Mouse (Mus musculus): Measurements from ENCODE around the gene B2m. TPM values are rescaled to one million over a fixed set of nuclear protein-coding genes. Genes with fewer than 3 reads are reported as not detected.

The B2m gene
- total RNA-seq, 1 experiment from 2014 or later = 2,921 TPM

DNA sequence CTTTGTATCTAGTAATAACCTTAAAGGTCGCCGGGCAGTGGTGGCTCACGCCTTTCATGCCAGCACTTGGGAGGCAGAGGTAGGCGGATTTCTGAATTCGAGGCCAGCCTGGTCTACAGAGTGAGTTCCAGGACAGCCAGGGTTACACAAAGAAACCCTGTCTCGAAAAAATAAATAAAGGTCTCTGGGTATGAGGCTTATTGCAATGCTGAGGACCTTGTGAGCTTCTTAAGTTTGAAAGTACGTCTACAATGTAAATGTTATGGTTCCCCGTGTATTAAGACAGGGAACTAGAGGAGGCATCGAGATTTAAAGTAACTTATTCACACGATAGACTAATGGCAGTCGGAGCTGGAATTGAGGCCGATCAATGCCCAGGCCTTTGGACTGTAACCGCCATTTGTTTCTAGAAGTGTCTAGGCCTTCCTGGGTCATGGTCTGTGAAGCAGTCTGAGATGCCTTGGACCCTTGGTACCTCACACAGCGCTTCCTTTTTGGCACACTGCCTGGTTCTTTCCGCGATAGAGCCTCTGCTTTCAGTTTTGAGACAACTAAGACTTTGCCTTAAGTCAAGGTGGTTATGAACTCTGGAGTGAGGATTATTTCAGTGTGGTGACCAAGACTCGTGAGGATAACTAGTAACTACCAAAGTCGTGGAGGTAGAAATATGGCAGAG is 894 bp downstream of the B2m start:
- ATAC-seq (ENCODE audit: extremely low read depth, insufficient number of reproducible peaks, low FRiP score, poor library complexity, severe bottlenecking) = peak; percentile 40

GRCm38 (mm10) chr2:122149316-122149715 is 1.8 kb downstream of the B2m start:
- no peak for ATAC-seq (ENCODE audit: extremely low read depth, insufficient number of reproducible peaks, low FRiP score, poor library complexity, severe bottlenecking)

DNA sequence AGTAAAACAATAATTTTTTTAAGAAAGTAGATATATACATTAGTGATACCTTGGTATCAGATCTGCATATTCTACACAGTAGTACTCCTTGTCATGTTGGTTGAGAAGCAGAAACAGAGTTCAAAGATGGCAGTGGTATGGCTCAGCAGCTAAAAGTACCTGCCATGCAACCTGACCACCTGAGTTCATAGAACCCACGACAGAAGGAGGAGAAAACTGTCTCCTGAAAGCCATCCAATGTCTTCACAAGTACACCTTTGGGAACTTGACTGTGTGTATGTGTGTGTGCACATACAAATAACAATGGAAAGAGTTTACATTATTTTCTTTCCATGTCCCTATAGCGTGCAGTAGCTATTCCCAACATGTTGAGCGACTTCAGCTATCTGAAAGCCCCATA is 2.2 kb downstream of the B2m start:
- no peak for ATAC-seq (ENCODE audit: extremely low read depth, insufficient number of reproducible peaks, low FRiP score, poor library complexity, severe bottlenecking)

DNA sequence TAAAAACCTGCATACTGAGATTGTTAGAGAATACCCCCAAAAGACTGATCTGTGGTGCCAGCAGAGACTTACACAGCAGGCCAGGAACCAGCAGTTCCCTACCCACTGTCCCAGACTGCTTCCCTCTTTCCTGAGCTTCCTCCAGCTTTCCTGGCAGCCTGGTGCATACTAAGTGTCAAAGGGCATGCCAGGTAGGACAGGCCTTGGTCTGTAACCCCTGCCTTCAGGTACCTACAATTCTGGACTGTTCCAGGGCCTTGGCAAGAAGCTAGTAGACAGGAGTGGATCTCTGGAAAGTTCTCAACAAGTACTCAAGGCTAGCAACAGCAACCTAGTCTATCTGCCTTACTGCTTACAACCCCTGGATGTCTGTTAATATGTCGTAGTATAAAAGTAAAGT is 3.7 kb downstream of the B2m start:
- no peak for ATAC-seq (ENCODE audit: extremely low read depth, insufficient number of reproducible peaks, low FRiP score, poor library complexity, severe bottlenecking)

DNA sequence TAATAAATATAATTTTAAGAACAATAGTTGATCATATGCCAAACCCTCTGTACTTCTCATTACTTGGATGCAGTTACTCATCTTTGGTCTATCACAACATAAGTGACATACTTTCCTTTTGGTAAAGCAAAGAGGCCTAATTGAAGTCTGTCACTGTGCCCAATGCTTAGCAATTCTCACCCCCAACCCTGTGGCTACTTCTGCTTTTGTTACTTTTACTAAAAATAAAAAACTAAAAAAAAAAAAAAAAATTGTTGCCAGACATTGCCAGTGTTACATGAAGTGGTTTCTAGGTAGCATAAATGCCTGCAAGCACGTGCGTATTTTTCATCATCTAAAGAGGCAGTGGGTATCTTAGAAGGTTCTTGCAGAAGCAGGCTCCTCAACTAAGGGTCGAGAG is 5.4 kb downstream of the B2m start:
- ATAC-seq (ENCODE audit: extremely low read depth, insufficient number of reproducible peaks, low FRiP score, poor library complexity, severe bottlenecking) = no peak

DNA sequence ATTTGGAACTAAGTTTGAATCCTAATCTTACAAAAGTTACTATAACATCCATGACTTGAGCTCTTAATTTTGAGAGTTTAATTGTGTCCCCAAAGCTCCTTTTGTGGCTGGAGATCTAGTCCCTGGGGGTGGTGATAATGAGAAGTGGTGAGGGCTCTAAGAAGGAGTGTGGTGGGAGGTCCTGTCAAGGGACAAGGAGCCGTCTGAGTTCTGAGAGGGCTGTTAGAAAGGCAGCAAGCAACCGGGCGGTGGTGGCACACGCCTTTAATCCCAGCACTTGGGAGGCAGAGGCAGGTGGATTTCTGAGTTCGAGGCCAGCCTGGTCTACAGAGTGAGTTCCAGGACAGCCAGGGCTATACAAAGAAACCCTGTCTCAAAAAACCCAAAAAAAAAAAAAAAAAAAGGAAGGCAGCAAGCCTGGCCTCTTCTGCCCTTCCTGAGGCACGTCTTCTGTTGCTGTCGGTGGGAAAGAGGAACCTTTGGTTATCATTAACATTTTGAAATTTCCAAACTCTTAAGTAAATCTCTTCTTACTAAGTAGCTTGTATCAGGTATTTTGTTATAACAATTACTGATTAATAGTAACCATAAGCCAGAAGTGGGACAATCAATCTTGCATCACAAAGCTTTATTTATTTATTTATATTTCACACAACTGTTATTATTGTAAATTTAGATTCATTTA is 6.3 kb downstream of the B2m start:
- ATAC-seq (ENCODE audit: extremely low read depth, insufficient number of reproducible peaks, low FRiP score, poor library complexity, severe bottlenecking) = no peak

DNA sequence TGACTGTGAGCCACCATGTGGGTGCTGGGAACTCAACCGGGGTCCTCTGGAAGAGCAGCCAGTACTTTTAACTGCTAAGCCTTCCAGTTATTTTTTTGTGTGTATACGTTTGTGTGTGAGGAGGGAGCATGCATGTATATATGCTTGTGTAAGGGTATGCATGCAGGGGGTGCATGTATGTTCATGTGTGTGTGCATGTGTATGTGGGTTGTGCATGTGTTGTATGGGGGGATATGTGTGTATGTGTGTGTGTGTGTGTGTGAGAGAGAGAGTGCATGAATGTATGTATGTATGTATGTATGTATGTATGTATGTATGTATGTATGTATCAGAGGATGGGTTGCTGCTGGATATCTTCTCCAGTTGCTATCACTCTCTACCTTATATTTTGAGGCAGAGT is 7.0 kb downstream of the B2m start:
- no peak for ATAC-seq (ENCODE audit: extremely low read depth, insufficient number of reproducible peaks, low FRiP score, poor library complexity, severe bottlenecking)

DNA sequence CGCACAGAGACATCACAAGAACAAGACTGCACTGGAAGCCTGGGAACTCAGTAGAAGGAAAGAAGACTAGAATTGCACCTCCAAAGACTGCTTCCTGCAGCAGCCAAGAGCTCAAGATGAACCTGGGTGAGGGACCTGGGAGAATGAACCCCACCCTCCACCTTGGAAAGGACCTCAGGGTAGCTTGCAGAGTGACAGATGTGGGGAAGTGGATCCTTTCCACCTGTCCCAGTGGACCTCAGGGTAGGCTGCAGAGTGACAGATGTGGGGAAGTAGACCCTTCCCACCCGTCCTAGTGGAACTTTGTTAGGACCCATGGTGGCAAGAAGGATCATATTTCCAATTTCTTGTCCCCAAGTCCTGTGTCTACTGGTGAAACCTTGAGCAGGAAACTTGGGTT is 7.8 kb downstream of the B2m start:
- no peak for ATAC-seq (ENCODE audit: extremely low read depth, insufficient number of reproducible peaks, low FRiP score, poor library complexity, severe bottlenecking)

GRCm38 (mm10) chr2:122156051-122156700 is 8.7 kb downstream of the B2m start:
- peak; percentile 40 for ATAC-seq (ENCODE audit: extremely low read depth, insufficient number of reproducible peaks, low FRiP score, poor library complexity, severe bottlenecking)

GRCm38 (mm10) chr2:122157561-122157960 is 10.1 kb downstream of the B2m start:
- no peak for ATAC-seq (ENCODE audit: extremely low read depth, insufficient number of reproducible peaks, low FRiP score, poor library complexity, severe bottlenecking)

- no peak for ATAC-seq (ENCODE audit: extremely low read depth, insufficient number of reproducible peaks, low FRiP score, poor library complexity, severe bottlenecking)
Measured at GRCm38 (mm10) chr2:122158362-122158802, 10.9 kb downstream of the B2m start.

GRCm38 (mm10) chr2:122159667-122160066 is 12.2 kb downstream of the B2m start:
- ATAC-seq (ENCODE audit: extremely low read depth, insufficient number of reproducible peaks, low FRiP score, poor library complexity, severe bottlenecking) = no peak

- ATAC-seq (ENCODE audit: extremely low read depth, insufficient number of reproducible peaks, low FRiP score, poor library complexity, severe bottlenecking) = peak; percentile 78
Measured at GRCm38 (mm10) chr2:122160680-122161079, 13.2 kb downstream of the B2m start, which contains the start of gene Trim69. Gene Trim69 (plus strand): TSS chr2:122160700.

DNA sequence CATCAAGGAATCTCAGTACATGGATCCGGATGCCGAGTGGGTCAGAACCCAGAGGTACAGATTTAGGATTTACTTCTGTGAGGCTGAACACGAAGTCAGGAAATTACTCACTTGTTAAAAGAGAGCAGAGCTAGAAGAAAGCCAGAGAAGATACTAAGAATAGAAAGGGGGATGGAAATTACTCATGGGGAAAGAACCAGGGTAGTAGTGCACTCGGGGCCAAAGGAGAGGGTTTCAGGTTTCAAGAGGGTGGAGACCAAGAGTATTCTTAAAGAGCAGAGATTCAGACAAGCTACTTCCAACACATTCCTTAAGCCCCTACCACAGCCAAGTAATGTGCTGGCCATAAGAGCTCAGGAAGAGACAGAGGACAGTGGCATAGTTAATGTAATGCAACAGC is 14.1 kb downstream of the B2m start:
- no peak for ATAC-seq (ENCODE audit: extremely low read depth, insufficient number of reproducible peaks, low FRiP score, poor library complexity, severe bottlenecking)

- no peak for ATAC-seq (ENCODE audit: extremely low read depth, insufficient number of reproducible peaks, low FRiP score, poor library complexity, severe bottlenecking)
Measured at GRCm38 (mm10) chr2:122162529-122162928, 15.0 kb downstream of the B2m start.

GRCm38 (mm10) chr2:122163430-122164195 is 16.1 kb downstream of the B2m start:
- ATAC-seq (ENCODE audit: extremely low read depth, insufficient number of reproducible peaks, low FRiP score, poor library complexity, severe bottlenecking) = no peak

DNA sequence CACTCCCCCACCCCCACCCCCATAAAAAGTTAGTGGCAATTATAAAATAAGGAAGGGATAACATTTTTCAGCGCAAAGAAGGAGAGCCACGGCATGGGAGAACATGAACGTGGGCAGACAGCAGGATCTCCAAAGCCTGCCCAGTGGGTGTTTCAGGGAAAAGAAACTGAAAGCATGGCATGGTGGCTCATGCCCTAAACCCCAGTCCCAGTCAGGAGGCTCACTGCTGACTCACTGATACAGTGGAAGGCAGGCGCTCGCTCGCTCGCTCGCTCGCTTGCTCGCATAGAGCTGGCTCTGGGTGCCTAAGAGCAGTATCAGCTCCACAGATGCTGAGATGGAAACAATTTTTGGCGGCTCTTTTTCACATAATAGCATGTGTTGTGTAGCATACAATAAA is 16.8 kb downstream of the B2m start:
- peak; percentile 52 for ATAC-seq (ENCODE audit: extremely low read depth, insufficient number of reproducible peaks, low FRiP score, poor library complexity, severe bottlenecking)

DNA sequence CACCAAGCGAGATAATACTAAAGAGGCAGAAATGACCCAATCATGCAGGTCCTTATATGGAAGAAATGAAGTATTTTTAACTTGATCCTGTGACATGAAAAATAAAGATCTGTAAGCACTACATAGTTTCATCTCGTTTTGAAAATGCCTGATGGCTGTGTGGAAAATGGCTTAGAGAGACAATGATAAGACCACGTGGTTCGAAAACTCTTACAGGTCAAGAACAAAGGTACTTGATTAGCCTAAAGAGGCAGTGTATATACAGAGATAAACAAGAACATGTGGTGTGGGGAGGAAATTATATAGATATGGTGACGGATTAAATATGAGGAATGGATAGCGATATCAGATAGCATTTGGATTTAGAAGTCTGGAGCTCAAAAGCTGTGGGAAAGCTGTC is 23.8 kb downstream of the B2m start:
- no peak for ATAC-seq (ENCODE audit: extremely low read depth, insufficient number of reproducible peaks, low FRiP score, poor library complexity, severe bottlenecking)

DNA sequence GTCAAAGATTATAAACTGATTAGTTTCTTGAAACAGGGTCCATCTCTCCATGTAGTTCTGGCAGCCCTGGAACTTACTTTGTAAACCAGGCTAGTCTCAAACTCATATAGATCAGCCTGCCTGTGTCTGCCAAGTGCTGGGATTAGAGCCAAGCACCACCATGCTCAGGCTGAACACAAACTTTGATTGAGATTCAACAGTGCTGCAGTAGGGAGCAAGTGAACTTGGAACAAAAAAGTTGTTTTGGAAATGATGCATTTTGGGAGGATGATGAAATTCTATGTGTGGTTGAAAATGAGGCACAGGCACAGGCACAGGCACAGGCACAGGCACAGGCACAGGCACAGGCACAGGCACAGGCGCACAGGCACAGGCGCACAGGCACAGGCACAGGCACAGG is 24.7 kb downstream of the B2m start:
- ATAC-seq (ENCODE audit: extremely low read depth, insufficient number of reproducible peaks, low FRiP score, poor library complexity, severe bottlenecking) = no peak

Measured in neutrophil, adult 5-6 weeks (primary cell).